Mouse (Mus musculus) forebrain, embryonic 14.5 days (tissue): Measurements from ENCODE around the gene Cdk14. TPM values are rescaled to one million over a fixed set of nuclear protein-coding genes. Genes with fewer than 3 reads are reported as not detected.

Experiments used
- ATAC-seq: fragments of 200-750 bp; cut with Nextera tagmentation; 2 replicates; pipeline ENCODE4 v1.8.0; 2017; ENCODE audit warnings: mild to moderate bottlenecking, moderate library complexity
- DNase-seq: peaks from one replicate; pipeline ENCODE4 v3.0.0-alpha.2; 2015; ENCODE audit warnings: low spot score
- H3K27ac ChIP-seq: fragments of 300-500 bp; sonication (generic); 2 replicates; pipeline ENCODE4 v1.5.1; 2014; ENCODE audit warnings: low read depth, mild to moderate bottlenecking, control low read depth, low read length, moderate library complexity
- H3K27me3 ChIP-seq: fragments of 300-500 bp; sonication (generic); replicated peaks from 2 replicates; pipeline ENCODE4 v1.6.1; 2014; ENCODE audit warnings: low read length, control low read depth, mixed read lengths; ENCODE audit not compliant: control insufficient read depth, insufficient read depth
- H3K36me3 ChIP-seq: fragments of 300-500 bp; sonication (generic); 2 replicates; pipeline ENCODE4 v1.6.1; 2014; ENCODE audit warnings: low read length, control low read depth; ENCODE audit not compliant: control insufficient read depth, insufficient read depth
- H3K4me1 ChIP-seq: fragments of 300-500 bp; sonication (generic); 2 replicates; pipeline ENCODE4 v1.6.1; 2014; ENCODE audit warnings: antibody characterized with exemption, low read length, control low read depth; ENCODE audit not compliant: control insufficient read depth, insufficient read depth
- H3K4me2 ChIP-seq: fragments of 300-500 bp; sonication (generic); 2 replicates; pipeline ENCODE4 v1.6.1; 2014; ENCODE audit warnings: mild to moderate bottlenecking, control low read depth, low read length
- H3K4me3 ChIP-seq: fragments of 300-500 bp; sonication (generic); 2 replicates; pipeline ENCODE4 v1.5.1; 2014; ENCODE audit warnings: low read depth, low read length, control low read depth
- H3K9ac ChIP-seq: fragments of 300-500 bp; sonication (generic); 2 replicates; pipeline ENCODE4 v1.6.1; 2014; ENCODE audit warnings: mild to moderate bottlenecking, low read length, control low read depth, moderate library complexity
- H3K9me3 ChIP-seq: fragments of 300-500 bp; sonication (generic); replicated peaks from 2 replicates; pipeline ENCODE4 v1.6.1; 2016; ENCODE audit warnings: low read length, control low read depth, mixed read lengths; ENCODE audit not compliant: control insufficient read depth
- WGBS: fragments of 180-500 bp; shearing (Covaris S2); extraction: QIAGEN DNeasy Blood & Tissue Kit; methylation state at CpG from one replicate; pipeline ENCODE4 v1.1.7; 2014; 5-methylcytosine and 5-hydroxymethylcytosine counted together
- polyA plus RNA-seq: library from polyadenylated mRNA; unstranded; fragments of >200 nt; fragmentation: Nextera tagmentation; extraction: Ambion mirVana; gene quantifications from 2 replicates; pipeline ENCODE4 v1.2.1, GENCODE M21; 2014

Cdk14 gene
- polyA plus RNA-seq, 1 experiment from 2014 or later: 26.6 TPM

DNA sequence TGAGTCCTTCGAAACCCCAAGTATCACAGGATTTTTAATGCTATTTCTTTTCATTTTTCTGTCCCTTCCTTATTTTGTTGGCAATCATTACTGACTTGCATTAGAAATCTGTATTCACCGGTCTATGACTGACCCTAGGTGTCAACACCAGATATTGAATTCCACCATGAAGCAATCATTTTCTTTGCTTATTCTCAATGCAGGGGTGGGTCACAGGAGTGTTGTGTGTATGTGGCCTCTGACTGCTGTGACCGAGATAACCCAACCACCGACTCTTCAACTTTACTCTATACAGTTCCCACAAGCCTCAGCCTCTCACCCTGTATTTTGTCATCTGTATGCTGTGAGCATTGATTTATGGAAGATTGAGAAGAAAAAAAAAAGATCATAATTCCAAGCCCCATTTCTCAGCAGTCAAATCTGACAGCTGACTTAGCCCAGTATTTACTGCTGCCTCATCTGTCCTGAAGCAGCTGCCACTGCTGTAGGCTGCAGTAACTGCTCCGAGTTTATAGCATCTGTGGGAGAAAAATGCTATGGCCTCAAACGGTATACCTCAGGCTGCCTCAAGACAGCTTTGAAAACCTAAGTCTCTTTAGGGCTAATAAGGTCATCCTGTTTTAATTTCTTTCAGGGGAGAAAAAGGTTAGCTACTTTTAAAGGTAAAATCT lies 128.7 kb downstream of the Cdk14 start:
- ATAC-seq (no peak), DNase-seq (no peak)
- H3K4me1 ChIP-seq: no peaks in the 10 kb centered on the region
- H3K36me3 ChIP-seq: no peaks in the 10 kb centered on the region
- no peak overlapping the region for H3K9ac ChIP-seq
- no peak overlapping the region for H3K27ac ChIP-seq
- H3K9me3 ChIP-seq: no peaks in the 10 kb centered on the region
- no peak overlapping the region for H3K4me2 ChIP-seq
- 83% methylated on average over 6 of the region's 6 CpGs for WGBS
- no peak overlapping the region for H3K4me3 ChIP-seq
- no peaks in the 10 kb centered on the region for H3K27me3 ChIP-seq

DNA sequence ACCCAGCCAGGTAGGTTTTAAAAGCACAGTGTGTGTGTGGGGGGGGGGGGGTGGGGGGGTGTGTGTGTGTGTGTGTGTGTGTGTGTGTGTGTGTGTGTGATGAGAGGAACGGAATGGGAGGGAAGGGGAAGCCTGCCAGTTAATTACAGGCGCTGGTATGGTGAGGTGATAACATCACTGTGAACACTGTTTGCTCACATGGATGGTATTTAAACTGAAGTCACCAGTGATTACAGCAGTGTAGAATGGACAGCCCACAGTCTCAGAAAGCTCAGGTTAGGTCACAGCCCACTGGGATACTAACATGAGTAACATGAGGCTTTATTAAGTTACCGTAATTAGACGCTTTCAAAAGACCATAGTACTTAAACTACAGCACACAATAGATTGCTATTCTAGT lies 129.4 kb downstream of the Cdk14 start:
- Histone ChIP-seq H3K4me1 (no peaks in the 10 kb centered on the region), H3K4me3 (no peak overlapping the region), H3K9me3 (no peaks in the 10 kb centered on the region), H3K27ac (no peak overlapping the region), H3K27me3 (no peaks in the 10 kb centered on the region), H3K9ac (no peak overlapping the region), H3K36me3 (no peaks in the 10 kb centered on the region), H3K4me2 (no peak overlapping the region)
- 83% methylated on average over 4 of the region's 4 CpGs for WGBS
- DNase-seq (no peak), ATAC-seq (no peak)

DNA sequence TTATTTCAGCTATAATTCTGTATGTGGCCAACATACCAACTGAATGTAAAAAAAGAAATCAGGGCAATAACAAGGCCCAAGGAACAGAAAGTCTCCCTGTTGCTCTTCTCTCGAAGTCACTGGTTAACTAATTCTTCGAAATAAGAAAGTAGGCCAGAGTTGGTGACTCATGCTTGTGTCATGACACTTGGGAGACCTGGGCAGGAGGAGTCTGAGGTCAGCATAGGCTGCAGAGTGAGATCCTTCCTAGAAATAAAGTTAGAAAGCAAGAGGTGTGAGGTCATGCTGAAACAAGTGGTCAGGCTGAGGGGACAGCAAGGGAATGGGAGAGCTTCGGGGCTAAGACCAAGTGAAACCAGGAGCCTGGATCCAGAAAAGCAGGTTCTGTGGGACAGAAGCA lies 134.2 kb downstream of the Cdk14 start:
- WGBS: 92% methylated on average over 3 of the region's 3 CpGs
- Histone ChIP-seq H3K36me3 (no peaks in the 10 kb centered on the region), H3K27me3 (no peaks in the 10 kb centered on the region), H3K4me1 (no peaks in the 10 kb centered on the region), H3K9ac (no peak overlapping the region), H3K9me3 (no peaks in the 10 kb centered on the region), H3K4me3 (no peak overlapping the region), H3K27ac (no peak overlapping the region), H3K4me2 (no peak overlapping the region)
- no peak for ATAC-seq
- DNase-seq: no peak

DNA sequence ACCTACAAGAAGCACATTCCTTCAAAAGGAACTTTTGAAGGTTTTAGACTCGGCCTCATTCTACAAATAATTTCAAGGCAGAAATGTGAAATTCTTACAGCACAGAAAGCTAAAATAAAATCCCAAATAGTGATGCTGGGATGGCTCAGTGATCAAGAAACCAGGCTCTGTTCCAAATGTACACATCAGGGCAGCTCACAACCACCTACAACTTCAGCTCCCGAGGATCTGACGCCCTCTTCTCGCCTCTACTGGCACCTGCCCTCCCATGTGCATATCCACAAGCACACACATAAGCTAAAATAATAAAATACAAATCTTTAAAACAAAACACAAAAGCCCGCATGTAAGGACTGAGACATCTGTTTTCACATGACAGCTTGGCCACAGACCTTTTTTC lies 135.6 kb downstream of the Cdk14 start:
- ATAC-seq (no peak), DNase-seq (no peak)
- Histone ChIP-seq H3K4me2 (no peak overlapping the region), H3K9me3 (no peaks in the 10 kb centered on the region), H3K4me3 (no peak overlapping the region), H3K9ac (no peak overlapping the region), H3K27me3 (no peaks in the 10 kb centered on the region), H3K36me3 (no peaks in the 10 kb centered on the region), H3K4me1 (no peaks in the 10 kb centered on the region), H3K27ac (no peak overlapping the region)
- 90% methylated on average over 5 of the region's 5 CpGs for WGBS

DNA sequence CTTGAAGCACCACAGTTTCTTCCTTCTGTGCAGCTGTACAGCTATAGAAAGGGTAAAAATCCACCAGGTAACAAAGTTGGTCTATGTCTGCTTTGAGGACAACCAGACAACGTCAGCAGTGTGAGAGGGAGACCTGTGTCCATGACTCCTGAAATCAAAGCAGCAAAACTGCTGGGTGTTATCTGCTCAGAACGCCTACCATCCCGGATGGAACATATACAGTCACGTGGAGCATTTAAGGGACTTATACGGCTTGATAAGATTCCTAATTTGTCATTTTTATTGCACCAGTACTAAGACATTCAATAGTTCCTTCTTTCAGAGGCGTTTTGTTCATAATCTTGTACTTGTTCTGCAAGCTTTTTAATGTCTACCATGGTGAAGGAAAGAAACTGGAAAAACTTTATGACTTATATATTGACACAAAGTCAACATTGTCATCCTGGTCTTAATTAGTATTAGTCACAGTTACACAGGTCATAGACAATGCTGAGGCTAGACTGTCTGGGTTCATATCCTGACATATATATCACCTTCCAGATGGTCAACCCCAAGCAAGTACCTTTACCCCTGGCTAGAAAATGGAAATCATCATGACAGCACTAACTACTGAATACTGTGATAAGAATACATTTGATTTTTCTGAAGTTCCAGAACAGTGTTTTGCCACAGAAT lies 136.2 kb downstream of the Cdk14 start:
- Histone ChIP-seq H3K9ac (no peak overlapping the region), H3K4me2 (no peak overlapping the region), H3K4me1 (no peaks in the 10 kb centered on the region), H3K27me3 (no peaks in the 10 kb centered on the region), H3K4me3 (no peak overlapping the region), H3K9me3 (no peaks in the 10 kb centered on the region), H3K36me3 (no peaks in the 10 kb centered on the region), H3K27ac (no peak overlapping the region)
- DNase-seq (no peak), ATAC-seq (no peak)
- 92% methylated on average over 6 of the region's 6 CpGs for WGBS

DNA sequence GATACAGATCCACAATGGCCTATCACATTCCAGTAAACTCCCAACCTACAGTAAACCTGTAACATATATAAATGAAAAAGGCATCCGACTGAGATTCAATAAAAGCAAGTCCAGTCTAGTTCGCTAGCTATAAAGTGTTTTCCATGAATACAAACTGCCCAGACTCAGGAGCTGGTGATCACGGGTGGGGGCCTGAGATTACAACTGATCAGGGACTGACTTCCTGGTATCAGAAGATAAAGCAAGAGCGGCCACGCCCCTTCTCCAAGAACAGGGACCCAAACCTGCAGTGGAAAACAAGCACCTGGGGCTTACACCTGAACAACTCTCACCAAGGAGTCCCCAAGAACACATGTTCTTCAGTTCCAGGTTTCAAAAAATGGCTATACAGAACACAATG lies 137.7 kb downstream of the Cdk14 start:
- H3K27ac ChIP-seq: no peak overlapping the region
- DNase-seq: no peak
- H3K36me3 ChIP-seq: no peaks in the 10 kb centered on the region
- whole genome bisulfite sequencing: 92% methylated on average over 5 of the region's 5 CpGs
- no peak overlapping the region for H3K9ac ChIP-seq
- H3K27me3 ChIP-seq: no peaks in the 10 kb centered on the region
- H3K4me2 ChIP-seq: no peak overlapping the region
- H3K9me3 ChIP-seq: no peaks in the 10 kb centered on the region
- no peak overlapping the region for H3K4me3 ChIP-seq
- no peaks in the 10 kb centered on the region for H3K4me1 ChIP-seq
- no peak for ATAC-seq

DNA sequence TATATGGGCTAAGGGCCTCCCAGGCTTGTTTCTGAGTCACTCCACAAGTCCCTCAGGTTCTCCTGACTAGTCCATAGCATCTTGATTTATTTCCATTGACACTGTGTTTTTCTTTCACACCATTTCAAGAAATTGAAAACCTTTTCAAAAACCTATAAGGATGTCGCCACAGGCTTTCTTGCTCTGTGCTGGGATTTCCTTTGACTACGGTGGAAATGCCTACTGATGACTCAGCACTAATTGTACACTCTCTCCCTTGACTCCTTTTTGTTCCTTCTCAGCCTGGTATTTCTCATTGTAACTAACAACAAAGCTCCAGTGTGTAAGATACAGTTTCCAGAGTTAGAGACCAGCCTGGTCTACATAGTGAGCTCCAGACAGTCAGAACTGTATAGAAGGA lies 144.8 kb downstream of the Cdk14 start:
- Histone ChIP-seq H3K9me3 (no peaks in the 10 kb centered on the region), H3K27me3 (no peaks in the 10 kb centered on the region), H3K27ac (no peak overlapping the region), H3K9ac (no peak overlapping the region), H3K4me3 (no peak overlapping the region), H3K4me2 (no peak overlapping the region), H3K4me1 (peaks cover 3% of the 10 kb centered on the region), H3K36me3 (no peaks in the 10 kb centered on the region)
- DNase-seq (peak; percentile 22), ATAC-seq (no peak; the same call in 1 of the 2 replicates)
- WGBS: 31% methylated on average over 2 of the region's 2 CpGs

DNA sequence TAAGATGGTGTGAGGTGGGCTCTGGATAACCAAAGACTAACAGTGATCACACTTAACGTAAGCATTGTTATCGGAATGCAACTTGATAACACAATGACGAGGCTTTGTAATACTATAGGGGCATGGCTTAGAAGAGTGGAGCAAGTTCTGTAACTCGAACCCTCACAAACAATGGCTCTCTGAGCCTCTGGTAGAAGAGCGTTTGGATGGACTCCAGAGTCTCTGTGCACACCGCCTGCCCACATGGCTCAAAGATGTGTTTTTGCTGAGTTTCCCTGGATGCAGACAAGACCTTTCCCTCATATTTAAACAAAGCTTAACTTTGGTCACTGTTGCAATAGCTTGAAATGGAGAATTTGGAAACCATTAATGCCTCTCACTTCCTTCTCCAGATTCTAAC lies 145.8 kb downstream of the Cdk14 start:
- Histone ChIP-seq H3K36me3 (no peaks in the 10 kb centered on the region), H3K9ac (no peak overlapping the region), H3K4me1 (peaks cover 3% of the 10 kb centered on the region), H3K27me3 (no peaks in the 10 kb centered on the region), H3K27ac (no peak overlapping the region), H3K4me3 (no peak overlapping the region), H3K9me3 (no peaks in the 10 kb centered on the region), H3K4me2 (no peak overlapping the region)
- DNase-seq (no peak), ATAC-seq (no peak)
- WGBS: 57% methylated on average over 6 of the region's 6 CpGs

DNA sequence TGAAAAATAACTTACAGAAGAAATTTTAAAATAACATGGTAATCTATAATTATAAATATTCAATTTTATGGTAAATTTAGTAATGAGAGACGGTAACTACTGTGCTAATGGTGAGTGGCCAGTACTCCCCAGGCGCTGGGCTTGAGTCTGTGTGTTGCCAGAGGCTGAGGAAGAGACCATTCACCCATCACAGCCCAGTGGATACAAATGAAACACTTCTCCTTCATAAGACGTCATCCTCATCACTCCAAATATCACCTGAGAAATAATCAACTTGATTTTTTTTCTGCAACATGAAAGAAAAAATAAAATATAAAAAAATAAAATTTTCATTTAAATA lies 153.4 kb downstream of the Cdk14 start:
- Histone ChIP-seq H3K9ac (no peak overlapping the region), H3K27me3 (no peaks in the 10 kb centered on the region), H3K4me3 (no peak overlapping the region), H3K36me3 (no peaks in the 10 kb centered on the region), H3K4me2 (no peak overlapping the region), H3K27ac (no peak overlapping the region), H3K9me3 (no peaks in the 10 kb centered on the region), H3K4me1 (peaks cover 11% of the 10 kb centered on the region)
- ATAC-seq: peak; percentile 47
- WGBS: 84% methylated on average over 3 of the region's 3 CpGs
- DNase-seq: no peak
